ENCODE assay signal across 29 mouse cellular contexts in genomic region chr7:141485606-141486005, GRCm38 (mm10). TPM values are rescaled to one million over a fixed set of nuclear protein-coding genes. Genes with fewer than 3 reads are reported as not detected.
DNase-seq lines count a peak whose midpoint lies in the region; ATAC-seq lines count a peak whose summit lies in the region.
"Had no signal": no experiment of that assay in that cellular context is flagged by ENCODE, and none has a peak within 500 bp of the region (broad histone marks: within the 10 kb centered on the region; RNA-seq: fewer than 3 reads in every experiment).

No protein-coding gene starts in this region.

- 89% methylated on average over 2 of the region's 2 CpGs for WGBS in forebrain, embryonic 13.5 days
- WGBS in forebrain, embryonic 10.5 days, result 86% methylated on average over 2 of the region's 2 CpGs

- H3K4me1 ChIP-seq in forebrain, embryonic 13.5 days, result peaks cover 25% of the 10 kb centered on the region
- H3K4me1 ChIP-seq in forebrain, embryonic 10.5 days, result peaks cover 30% of the 10 kb centered on the region

- no peaks in the 10 kb centered on the region for H3K36me3 ChIP-seq in forebrain, embryonic 13.5 days (ENCODE audit: poor library complexity, severe bottlenecking)
- peaks cover 2% of the 10 kb centered on the region; the same call in 1 of the 2 replicates for H3K36me3 ChIP-seq in forebrain, embryonic 10.5 days (replicated peaks)
- H3K36me3 ChIP-seq: embryonic facial prominence, embryonic 12.5 days; midbrain, embryonic 15.5 days; stomach, embryonic 15.5 days had no signal

- H3K27me3 ChIP-seq in forebrain, embryonic 13.5 days, result peaks cover 18% of the 10 kb centered on the region
- peaks cover 35% of the 10 kb centered on the region for H3K27me3 ChIP-seq in forebrain, embryonic 10.5 days (ENCODE audit: poor library complexity, severe bottlenecking)
- H3K27me3 ChIP-seq: CH12.LX; midbrain, embryonic 15.5 days had no signal

- H3K27ac ChIP-seq in forebrain, embryonic 13.5 days, result no peak overlapping the region
- H3K27ac ChIP-seq in forebrain, embryonic 10.5 days, result no peak overlapping the region
- H3K27ac ChIP-seq: embryonic facial prominence, embryonic 12.5 days; left cerebral cortex, adult 2 months; limb, embryonic 10.5 days; limb, embryonic 15.5 days; liver, embryonic 13.5 days; midbrain, embryonic 15.5 days; stomach, embryonic 15.5 days had no signal

- no peak for DNase-seq in forebrain, embryonic 10.5 days (ENCODE audit: extremely low spot score, low spot score)
- DNase-seq in brain, adult 2 months (ENCODE audit: low read depth, low spot score), result peak; percentile 97
- DNase-seq in cerebellum, adult 18-20 months, result peak; percentile 95
- peak; percentile 99 for DNase-seq in cerebellum, postnatal 10 days
- no peak for DNase-seq in layer of hippocampus, adult 9-10 months (ENCODE audit: low spot score)
- DNase-seq in frontal cortex, postnatal 36 days (ENCODE audit: low spot score in 2 of 2), result no peak
- no peak for DNase-seq in gastrocnemius, adult 18-20 months (ENCODE audit: low spot score)
- DNase-seq: adrenal gland, postnatal 14 days; embryo, embryonic 11 days; gastrocnemius, postnatal 10 days; heart, postnatal 14 days; kidney, adult 9 months; kidney, postnatal 10 days; liver, embryonic 13.5 days; lung, adult 18-20 months; lung, postnatal 14 days; right cerebral cortex, postnatal 25 days had no signal

- no peak for ATAC-seq in forebrain, embryonic 13.5 days
- ATAC-seq: activated CD4-positive, CD25-positive, alpha-beta regulatory T cell, adult 4 months; forebrain, embryonic 16.5 days; intestine, postnatal 0 days; midbrain, embryonic 15.5 days had no signal

- H3K9me3 ChIP-seq in forebrain, embryonic 13.5 days (replicated peaks), result no peaks in the 10 kb centered on the region
- no peaks in the 10 kb centered on the region for H3K9me3 ChIP-seq in forebrain, embryonic 10.5 days
- H3K9me3 ChIP-seq: embryonic facial prominence, embryonic 12.5 days; limb, embryonic 10.5 days; limb, embryonic 15.5 days; liver, embryonic 13.5 days; midbrain, embryonic 15.5 days; stomach, embryonic 15.5 days had no signal

- H3K4me3 ChIP-seq in forebrain, embryonic 13.5 days, result no peak overlapping the region
- H3K4me3 ChIP-seq in forebrain, embryonic 10.5 days, result no peak overlapping the region
- H3K4me3 ChIP-seq: embryonic facial prominence, embryonic 12.5 days; left cerebral cortex, adult 2 months; limb, embryonic 10.5 days; limb, embryonic 15.5 days; liver, embryonic 13.5 days; midbrain, embryonic 15.5 days; stomach, embryonic 15.5 days had no signal

- H3K9ac ChIP-seq in forebrain, embryonic 13.5 days, result 0 out of 2 replicates have a peak overlapping the region, but pooled peaks have one; percentile 2
- H3K9ac ChIP-seq: embryonic facial prominence, embryonic 12.5 days; limb, embryonic 15.5 days; liver, embryonic 13.5 days; midbrain, embryonic 15.5 days; stomach, embryonic 15.5 days had no signal

- H3K4me2 ChIP-seq in forebrain, embryonic 13.5 days, result no peak overlapping the region
- H3K4me2 ChIP-seq: embryonic facial prominence, embryonic 12.5 days; limb, embryonic 15.5 days; liver, embryonic 13.5 days; midbrain, embryonic 15.5 days; stomach, embryonic 15.5 days had no signal

RNA-seq across cellular contexts. Expression of gene Tspan4, which starts 10.6 kb away (rescaled TPM):
- polyA plus RNA-seq in forebrain, embryonic 13.5 days (2015; fragmentation: Nextera tagmentation; extraction: Ambion mirVana), result 18.0 and 20.0 TPM in 2 replicates
- polyA plus RNA-seq in forebrain, embryonic 10.5 days (2016; fragmentation: Nextera tagmentation; extraction: Ambion mirVana), result 31.4 and 37.9 TPM in 2 replicates
- 1 to 10 TPM; 6.6 to 7.1 TPM for total RNA-seq in gastrocnemius, adult 18-20 months (2021)
- total RNA-seq: neutrophil, adult 5-6 weeks had no signal

RNA-seq across cellular contexts. Expression of gene Polr2l, which starts 10.7 kb away (rescaled TPM):
- polyA plus RNA-seq in forebrain, embryonic 13.5 days (2015; fragmentation: Nextera tagmentation; extraction: Ambion mirVana), result 76.5 and 89.5 TPM in 2 replicates
- 87.0 and 95.7 TPM in 2 replicates for polyA plus RNA-seq in forebrain, embryonic 10.5 days (2016; fragmentation: Nextera tagmentation; extraction: Ambion mirVana)
- 10 to 100 TPM; 62.0 to 64.3 TPM for total RNA-seq in gastrocnemius, adult 18-20 months (2021)

RNA-seq across cellular contexts. Expression of gene Cd151, which starts 18.4 kb away (rescaled TPM):
- 12.0 and 14.3 TPM in 2 replicates for polyA plus RNA-seq in forebrain, embryonic 13.5 days (2015; fragmentation: Nextera tagmentation; extraction: Ambion mirVana)
- polyA plus RNA-seq in forebrain, embryonic 10.5 days (2016; fragmentation: Nextera tagmentation; extraction: Ambion mirVana), result 15.2 and 17.7 TPM in 2 replicates
- 10 to 100 TPM; 82.6 to 90.7 TPM for total RNA-seq in gastrocnemius, adult 18-20 months (2021)

RNA-seq across cellular contexts. Expression of gene Cracr2b, which starts 24.7 kb away (rescaled TPM):
- 3.2 and 6.0 TPM in 2 replicates for polyA plus RNA-seq in forebrain, embryonic 13.5 days (2015; fragmentation: Nextera tagmentation; extraction: Ambion mirVana)
- polyA plus RNA-seq in forebrain, embryonic 10.5 days (2016; fragmentation: Nextera tagmentation; extraction: Ambion mirVana), result 6.2 and 7.3 TPM in 2 replicates
- 1 to 10 TPM; 7.2 to 8.9 TPM for total RNA-seq in gastrocnemius, adult 18-20 months (2021)
- total RNA-seq: CH12.LX had no signal
- polyA plus RNA-seq: activated CD4-positive, CD25-positive, alpha-beta regulatory T cell, adult 4 months had no signal

RNA-seq across cellular contexts. Expression of gene Pnpla2, which starts 30.6 kb away (rescaled TPM):
- 19.5 and 21.0 TPM in 2 replicates for polyA plus RNA-seq in forebrain, embryonic 13.5 days (2015; fragmentation: Nextera tagmentation; extraction: Ambion mirVana)
- polyA plus RNA-seq in forebrain, embryonic 10.5 days (2016; fragmentation: Nextera tagmentation; extraction: Ambion mirVana), result 15.9 and 18.2 TPM in 2 replicates
- 100 to 1,000 TPM; 288 to 309 TPM for total RNA-seq in gastrocnemius, adult 18-20 months (2021)

Comparison
In these comparisons a context has a peak if more than half of its experiments do, and no peak if none do; other contexts are left out.
1. DNase-seq: peak in brain, adult 2 months (single experiment), cerebellum, adult 18-20 months (2 of 2) and cerebellum, postnatal 10 days (2 of 2); none in forebrain, embryonic 10.5 days (single experiment), layer of hippocampus, adult 9-10 months (single experiment), frontal cortex, postnatal 36 days (0 of 2) and gastrocnemius, adult 18-20 months (single experiment).